Mouse (Mus musculus) central nervous system, embryonic 11.5 days (tissue): ENCODE measurements around the gene Vmn1r21. TPM values are rescaled to one million over a fixed set of nuclear protein-coding genes. Genes with fewer than 3 reads are reported as not detected.

ENCODE experiments used
- polyA plus RNA-seq: library from polyadenylated mRNA; depleted of rRNA; stranded (reverse); fragments of >200 nt; gene quantifications from 2 replicates; pipeline ENCODE4 v1.2.3, GENCODE M21; 2012; rRNA removed

Vmn1r21 gene
- not detected in 2 replicates for polyA plus RNA-seq

GRCm38 (mm10) chr6:57850286-57850685, at the start of gene Vmn1r21:
Gene Vmn1r21, minus strand, starts transcription at chr6:57850343.

GRCm38 (mm10) chr6:57824422-57825258, 25.5 kb downstream of the Vmn1r21 start, which contains the start of gene Vopp1:
Gene Vopp1, minus strand, starts transcription at chr6:57825159.

Other genes starting within 250 kb of the Vmn1r21 start
- 11.8 and 13.6 TPM in 2 replicates for gene Pyurf, start 158.3 kb downstream of the Vmn1r21 start, polyA plus RNA-seq
- gene Lancl2, start 147.8 kb downstream of the Vmn1r21 start, polyA plus RNA-seq = 28.1 and 33.8 TPM in 2 replicates
- gene Vopp1, start 25.2 kb downstream of the Vmn1r21 start, polyA plus RNA-seq = 53.5 and 67.7 TPM in 2 replicates
- gene Vmn1r22, start 57.7 kb upstream of the Vmn1r21 start, polyA plus RNA-seq = not detected in 2 replicates
- not detected in 2 replicates for gene Vmn1r23, start 76.5 kb upstream of the Vmn1r21 start, polyA plus RNA-seq
- gene Vmn1r24, start 111.2 kb upstream of the Vmn1r21 start, polyA plus RNA-seq = not detected in 2 replicates
- gene Vmn1r25, start 130.5 kb upstream of the Vmn1r21 start, polyA plus RNA-seq = not detected in 2 replicates
- gene Vmn1r26, start 164.8 kb upstream of the Vmn1r21 start, polyA plus RNA-seq = not detected in 2 replicates